Mouse (Mus musculus) MEL (cell line): ENCODE measurements around the gene Inava. TPM values are rescaled to one million over a fixed set of nuclear protein-coding genes. Genes with fewer than 3 reads are reported as not detected.

Experiments
- DNase-seq: peaks from one replicate; pipeline ENCODE4 v3.0.0; 2011; ENCODE audit warnings: low read depth, low spot score
- H3K27ac ChIP-seq: 2 replicates; pipeline ENCODE4 v1.5.1; 2012; ENCODE audit warnings: low read depth, mild to moderate bottlenecking, control low read depth, low read length, moderate library complexity; ENCODE audit not compliant: control insufficient read depth
- H3K27me3 ChIP-seq, 2 experiments: fragments of 150-350 bp in 1 of 2; sonication (generic) in 1 of 2; 2 replicates each; pipeline ENCODE4 v1.6.1; 2012; ENCODE audit warnings: low read length in 2 of 2, mild to moderate bottlenecking in 2 of 2, improper control_type of control experiment in 1 of 2, moderate library complexity in 1 of 2; ENCODE audit not compliant: insufficient read depth in 2 of 2, control insufficient read depth in 1 of 2
- H3K36me3 ChIP-seq, 2 experiments: 2 replicates each; pipeline ENCODE4 v1.6.1; 2012 to 2014; ENCODE audit warnings: low read length in 2 of 2, improper control_type of control experiment in 1 of 2, inconsistent platforms in 1 of 2, mild to moderate bottlenecking in 1 of 2; ENCODE audit not compliant: insufficient read depth in 2 of 2, control insufficient read depth in 1 of 2
- H3K4me1 ChIP-seq, 2 experiments: fragments of 150-350 bp in 1 of 2; sonication (generic) in 1 of 2; 2 replicates each; pipeline ENCODE4 v1.6.1; 2012; ENCODE audit warnings: low read length in 2 of 2, improper control_type of control experiment in 1 of 2, mild to moderate bottlenecking in 1 of 2; ENCODE audit not compliant: insufficient read depth in 2 of 2, control insufficient read depth in 1 of 2
- H3K4me3 ChIP-seq, 2 experiments: fragments of 150-350 bp in 1 of 2; sonication (generic) in 1 of 2; 2 replicates each; pipeline ENCODE4 v1.5.1; 2012; ENCODE audit warnings: low read depth in 2 of 2, low read length in 2 of 2, mild to moderate bottlenecking in 2 of 2, moderate library complexity in 2 of 2, control low read depth in 1 of 2, improper control_type of control experiment in 1 of 2; ENCODE audit not compliant: control insufficient read depth in 1 of 2, insufficient read depth in 1 of 2
- H3K79me2 ChIP-seq: 2 replicates; pipeline ENCODE4 v1.6.1; 2012; ENCODE audit warnings: mild to moderate bottlenecking, low read length, moderate library complexity; ENCODE audit not compliant: control insufficient read depth, poor library complexity, insufficient read depth
- H3K9ac ChIP-seq: 2 replicates; pipeline ENCODE4 v1.6.1; 2012; ENCODE audit warnings: low read depth, mild to moderate bottlenecking, control low read depth, low read length, moderate library complexity; ENCODE audit not compliant: control insufficient read depth, poor library complexity, severe bottlenecking
- H3K9me3 ChIP-seq: fragments of 150-350 bp; sonication (generic); replicated peaks from 2 replicates; pipeline ENCODE4 v1.6.1; 2012; ENCODE audit warnings: mild to moderate bottlenecking, low read length, improper control_type of control experiment, moderate library complexity; ENCODE audit not compliant: insufficient read depth
- CHD1 ChIP-seq: IDR thresholded peaks from 2 replicates; pipeline ENCODE4 v1.6.1; 2012; ENCODE audit warnings: low read depth, mild to moderate bottlenecking, inconsistent platforms, low read length, improper control_type of control experiment
- E2F4 ChIP-seq: IDR thresholded peaks from 2 replicates; pipeline ENCODE4 v1.6.1; 2011; ENCODE audit warnings: low read depth, low read length, improper control_type of control experiment, borderline replicate concordance
- ELF1 ChIP-seq: IDR thresholded peaks from 2 replicates; pipeline ENCODE4 v1.6.1; 2014; ENCODE audit warnings: low read depth, mild to moderate bottlenecking, inconsistent platforms, low read length, improper control_type of control experiment, moderate library complexity
- EP300 ChIP-seq, 2 experiments: IDR thresholded peaks; 2 replicates each; pipeline ENCODE4 v1.6.1; 2011; ENCODE audit warnings: improper control_type of control experiment in 2 of 2, low read length in 2 of 2, low read depth in 1 of 2, mild to moderate bottlenecking in 1 of 2
- GABPA ChIP-seq: IDR thresholded peaks from 2 replicates; pipeline ENCODE4 v1.6.1; 2012; ENCODE audit warnings: low read depth, mild to moderate bottlenecking, inconsistent platforms, low read length, improper control_type of control experiment, moderate library complexity
- GATA1 ChIP-seq: IDR thresholded peaks from 2 replicates; pipeline ENCODE4 v1.6.1; 2011; ENCODE audit warnings: low read depth, low read length, improper control_type of control experiment
- HCFC1 ChIP-seq: IDR thresholded peaks from 2 replicates; pipeline ENCODE4 v1.6.1; 2012; ENCODE audit warnings: low read depth, mild to moderate bottlenecking, inconsistent platforms, low read length, improper control_type of control experiment, moderate library complexity
- JUND ChIP-seq: IDR thresholded peaks from 2 replicates; pipeline ENCODE4 v1.6.1; 2011; ENCODE audit warnings: low read depth, mild to moderate bottlenecking, improper control_type of control experiment, low read length
- KAT2A ChIP-seq: conservative IDR thresholded peaks from 2 replicates; pipeline ENCODE4 v1.6.1; 2012; ENCODE audit warnings: low read depth, low read length, improper control_type of control experiment, inconsistent platforms
- MAX ChIP-seq: IDR thresholded peaks from 2 replicates; pipeline ENCODE4 v1.6.1; 2011; ENCODE audit warnings: low read length, improper control_type of control experiment
- MEF2A ChIP-seq: IDR thresholded peaks from 2 replicates; pipeline ENCODE4 v1.6.1; 2014; ENCODE audit warnings: low read depth, mild to moderate bottlenecking, inconsistent platforms, low read length, improper control_type of control experiment; ENCODE audit not compliant: poor library complexity, insufficient replicate concordance, severe bottlenecking; ENCODE audit errors: extremely low read depth
- MXI1 ChIP-seq: IDR thresholded peaks from 2 replicates; pipeline ENCODE4 v1.6.1; 2011; ENCODE audit warnings: mild to moderate bottlenecking, low read depth, low read length, improper control_type of control experiment
- POLR2A ChIP-seq, 2 experiments: IDR thresholded peaks; 2 replicates each; pipeline ENCODE4 v1.6.1; 2011 to 2012; ENCODE audit warnings: low read length in 2 of 2, mild to moderate bottlenecking in 2 of 2, control low read depth in 1 of 2, improper control_type of control experiment in 1 of 2, low read depth in 1 of 2, moderate library complexity in 1 of 2; ENCODE audit not compliant: control insufficient read depth in 1 of 2, insufficient read depth in 1 of 2, poor library complexity in 1 of 2
- POLR2AphosphoS5 ChIP-seq: IDR thresholded peaks from 2 replicates; pipeline ENCODE4 v1.6.1; 2012; ENCODE audit warnings: low read depth, borderline replicate concordance, mild to moderate bottlenecking, inconsistent platforms, low read length, moderate library complexity, mixed read lengths
- RAD21 ChIP-seq: IDR thresholded peaks from 2 replicates; pipeline ENCODE4 v1.6.1; 2011; ENCODE audit warnings: mild to moderate bottlenecking, low read depth, low read length, improper control_type of control experiment
- SMC3 ChIP-seq: IDR thresholded peaks from 2 replicates; pipeline ENCODE4 v1.6.1; 2011; ENCODE audit warnings: low read depth, low read length, improper control_type of control experiment
- TBP ChIP-seq: IDR thresholded peaks from 2 replicates; pipeline ENCODE4 v1.8.0; 2011; ENCODE audit warnings: low read depth, low read length, improper control_type of control experiment
- TCF12 ChIP-seq: IDR thresholded peaks from 2 replicates; pipeline ENCODE4 v1.6.1; 2014; ENCODE audit warnings: low read depth, mild to moderate bottlenecking, inconsistent platforms, low read length, improper control_type of control experiment, moderate library complexity
- UBTF ChIP-seq: IDR thresholded peaks from 2 replicates; pipeline ENCODE4 v1.6.1; 2012; ENCODE audit warnings: low read depth, mild to moderate bottlenecking, inconsistent platforms, low read length, improper control_type of control experiment, moderate library complexity, borderline replicate concordance; ENCODE audit not compliant: insufficient read depth
- USF1 ChIP-seq: IDR thresholded peaks from 2 replicates; pipeline ENCODE4 v1.6.1; 2014; ENCODE audit warnings: low read depth, mild to moderate bottlenecking, inconsistent platforms, low read length, improper control_type of control experiment, moderate library complexity
- USF2 ChIP-seq, 2 experiments: IDR thresholded peaks; 2 replicates each; pipeline ENCODE4 v1.6.1; 2011 to 2012; ENCODE audit warnings: improper control_type of control experiment in 2 of 2, low read length in 2 of 2, borderline replicate concordance in 1 of 2, inconsistent platforms in 1 of 2, low read depth in 1 of 2, mild to moderate bottlenecking in 1 of 2; ENCODE audit not compliant: insufficient read depth in 1 of 2
- ZMIZ1 ChIP-seq: IDR thresholded peaks from 2 replicates; pipeline ENCODE4 v1.6.1; 2012; ENCODE audit warnings: low read depth, mild to moderate bottlenecking, inconsistent platforms, low read length, improper control_type of control experiment, moderate library complexity
- ZNF384 ChIP-seq: IDR thresholded peaks from 2 replicates; pipeline ENCODE4 v1.6.1; 2012; ENCODE audit warnings: low read depth, mild to moderate bottlenecking, inconsistent platforms, low read length, improper control_type of control experiment
- polyA plus RNA-seq, 2 experiments: library from polyadenylated mRNA; stranded (reverse) in 1 of 2; unstranded in 1 of 2; fragments of >175 nt in 1 of 2; fragments of >200 nt in 1 of 2; gene quantifications; 2 replicates each; pipeline versions ENCODE4 v1.2.1 to v1.2.4; 2012; ENCODE audit warnings: low replicate concordance in 2 of 2, low read depth in 1 of 2; ENCODE audit not compliant: insufficient read length in 2 of 2, insufficient read depth in 1 of 2, missing spikeins in 1 of 2
- total RNA-seq: library from RNA; depleted of rRNA; stranded (reverse); fragments of 300-350 nt; gene quantifications from 2 replicates; pipeline ENCODE4 v1.2.3, GENCODE M21; 2012

Inava gene
- total and polyA plus RNA-seq, 3 experiments = 0.12 to 0.65 TPM; not detected in 1

DNA sequence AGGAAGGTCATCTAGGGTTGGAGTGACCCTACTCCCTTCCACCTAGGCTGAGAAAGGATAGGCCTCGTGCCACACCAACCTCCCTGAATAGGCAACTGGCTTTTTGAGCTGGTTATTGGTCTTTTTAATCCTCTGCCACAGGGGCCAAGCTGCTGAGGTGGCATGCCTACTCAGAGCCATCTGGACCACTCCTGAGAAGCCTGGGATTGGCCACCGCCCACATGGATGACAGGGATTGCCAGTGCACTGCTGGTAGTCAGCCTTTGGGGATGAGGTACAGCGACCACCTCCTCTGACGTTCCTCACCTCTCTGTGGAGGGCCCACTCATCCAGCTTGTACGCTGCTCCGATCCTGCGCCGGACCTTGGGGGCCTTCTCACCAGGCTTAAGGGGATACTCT, 8.2 kb downstream of the Inava start:
- H3K27ac ChIP-seq = no peak overlapping the region
- H3K4me3 ChIP-seq = no peak overlapping the region
- H3K27me3 ChIP-seq = no peaks in the 10 kb centered on the region
- no peak for DNase-seq
- H3K36me3 ChIP-seq = no peaks in the 10 kb centered on the region
- no peak overlapping the region for H3K9ac ChIP-seq
- no peak for TF ChIP-seq TCF12
- TF ChIP-seq GATA1 = no peak
- no peak for TF ChIP-seq HCFC1
- no peak for TF ChIP-seq CHD1
- no peak for TF ChIP-seq ZNF384
- TF ChIP-seq USF2 (IDR thresholded peaks at IDR 0.05; ENCODE audit: borderline replicate concordance in 1 of 2, insufficient read depth in 1 of 2, low read depth in 1 of 2, low read length in 2 of 2) = no peak
- TF ChIP-seq ELF1 = no peak
- TF ChIP-seq TBP = no peak
- no peak for TF ChIP-seq KAT2A
- no peak for TF ChIP-seq USF1
- TF ChIP-seq MXI1 = no peak
- TF ChIP-seq JUND = no peak
- H3K79me2 ChIP-seq = no peaks in the 10 kb centered on the region
- no peaks in the 10 kb centered on the region for H3K9me3 ChIP-seq
- peaks cover 0 to 3% of the 10 kb centered on the region in 2 experiments; a peak in 1 of 4 replicates for H3K4me1 ChIP-seq

DNA sequence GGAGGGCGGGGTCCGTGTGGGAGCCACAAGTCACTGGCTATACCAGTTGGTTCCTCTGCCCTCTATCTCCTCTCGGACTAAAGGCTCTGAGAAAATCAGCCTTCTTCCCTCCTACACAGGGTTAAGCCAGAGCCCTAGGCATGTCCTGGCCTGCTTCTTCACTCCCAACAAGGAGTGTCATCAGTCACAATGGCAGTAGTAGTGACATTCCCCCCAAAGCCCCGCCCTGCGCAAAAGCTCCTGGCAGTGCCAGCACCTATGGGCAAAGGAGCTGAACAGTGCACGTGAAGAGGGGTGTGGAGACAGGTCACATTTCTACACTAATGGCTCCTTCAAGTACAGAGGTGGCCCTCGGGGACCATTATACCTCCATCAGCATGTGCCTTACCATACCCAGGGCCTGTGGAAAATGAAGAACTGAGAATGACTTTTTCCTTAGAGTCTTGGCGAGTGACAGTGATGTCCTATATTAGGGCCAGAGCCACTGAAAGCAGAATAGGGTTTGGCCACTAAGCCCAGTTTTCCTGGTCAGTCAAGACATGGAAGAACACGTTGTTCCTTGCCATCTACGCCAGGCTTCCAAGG, 10.2 kb downstream of the Inava start:
- H3K27me3 ChIP-seq = no peaks in the 10 kb centered on the region
- H3K27ac ChIP-seq = no peak overlapping the region
- H3K9ac ChIP-seq = no peak overlapping the region
- no peaks in the 10 kb centered on the region for H3K36me3 ChIP-seq
- no peak overlapping the region for H3K4me3 ChIP-seq
- no peaks in the 10 kb centered on the region for H3K4me1 ChIP-seq
- no peak for DNase-seq
- TF ChIP-seq KAT2A (no peak), GATA1 (no peak), ZNF384 (no peak), SMC3 (no peak), UBTF (no peak), RAD21 (no peak), MAX (no peak), POLR2A (IDR thresholded peaks at IDR 0.05; ENCODE audit: control insufficient read depth in 1 of 2, insufficient read depth in 1 of 2, low read depth in 1 of 2, low read length in 2 of 2, poor library complexity in 1 of 2) (no peak), MEF2A (no peak), E2F4 (no peak), JUND (no peak), GABPA (no peak), USF1 (no peak), ZMIZ1 (no peak), POLR2AphosphoS5 (no peak), EP300 (IDR thresholded peaks at IDR 0.05; ENCODE audit: low read depth in 1 of 2, low read length in 2 of 2) (no peak), USF2 (IDR thresholded peaks at IDR 0.05; ENCODE audit: borderline replicate concordance in 1 of 2, insufficient read depth in 1 of 2, low read depth in 1 of 2, low read length in 2 of 2) (no peak), MXI1 (no peak), HCFC1 (no peak), TBP (no peak)
- no peaks in the 10 kb centered on the region for H3K79me2 ChIP-seq
- no peaks in the 10 kb centered on the region for H3K9me3 ChIP-seq
